Mouse (Mus musculus): ENCODE results near the gene F2rl1. TPM values are rescaled to one million over a fixed set of nuclear protein-coding genes. Genes with fewer than 3 reads are reported as not detected.

The F2rl1 gene
- polyA plus RNA-seq (2017; shearing (Covaris generic)) = 10 to 100 TPM; 20.8 to 24.5 TPM

DNA sequence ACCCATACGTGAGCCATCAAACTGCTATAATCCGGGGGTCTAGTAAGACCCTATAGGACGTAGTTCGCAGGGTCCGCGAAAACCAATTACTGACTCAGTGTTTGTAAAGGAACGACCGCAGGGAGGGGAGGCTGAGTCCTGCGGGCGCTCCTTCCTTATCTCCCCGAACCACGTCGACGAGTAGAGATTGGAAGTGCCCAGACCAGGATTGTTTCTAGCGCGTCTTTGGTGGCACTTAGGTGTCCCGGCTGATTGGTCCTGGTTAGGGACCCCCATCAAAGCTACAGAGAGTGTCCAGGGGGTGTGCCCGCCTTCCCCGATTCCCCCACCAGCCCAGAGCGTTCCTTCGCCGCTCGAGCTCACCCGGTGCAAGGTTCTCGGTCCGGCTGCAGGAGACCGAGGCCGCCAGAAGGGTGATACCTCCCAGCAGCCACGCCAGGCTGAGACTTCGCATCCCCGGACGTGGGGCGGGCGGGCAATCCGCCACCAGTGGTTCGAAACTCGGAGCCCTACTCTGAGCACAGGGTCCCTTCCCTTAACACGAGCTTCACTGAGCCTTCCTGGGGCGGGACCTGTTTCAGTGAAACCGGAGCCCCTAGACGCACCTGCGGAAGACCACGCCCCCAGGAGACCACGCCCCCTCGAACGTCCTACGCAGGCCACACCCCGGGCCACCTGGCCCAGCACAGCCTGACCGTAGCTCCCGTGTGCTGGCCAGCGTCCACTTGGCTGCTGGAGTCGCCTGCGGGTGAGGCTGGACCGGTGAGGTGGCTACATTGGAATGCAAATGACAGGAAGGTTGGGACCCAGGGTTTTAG is at the start of gene F2rl1:
TSS of gene F2rl1 (minus strand) at position 554 of the 818 bp plus-strand sequence.

DNA sequence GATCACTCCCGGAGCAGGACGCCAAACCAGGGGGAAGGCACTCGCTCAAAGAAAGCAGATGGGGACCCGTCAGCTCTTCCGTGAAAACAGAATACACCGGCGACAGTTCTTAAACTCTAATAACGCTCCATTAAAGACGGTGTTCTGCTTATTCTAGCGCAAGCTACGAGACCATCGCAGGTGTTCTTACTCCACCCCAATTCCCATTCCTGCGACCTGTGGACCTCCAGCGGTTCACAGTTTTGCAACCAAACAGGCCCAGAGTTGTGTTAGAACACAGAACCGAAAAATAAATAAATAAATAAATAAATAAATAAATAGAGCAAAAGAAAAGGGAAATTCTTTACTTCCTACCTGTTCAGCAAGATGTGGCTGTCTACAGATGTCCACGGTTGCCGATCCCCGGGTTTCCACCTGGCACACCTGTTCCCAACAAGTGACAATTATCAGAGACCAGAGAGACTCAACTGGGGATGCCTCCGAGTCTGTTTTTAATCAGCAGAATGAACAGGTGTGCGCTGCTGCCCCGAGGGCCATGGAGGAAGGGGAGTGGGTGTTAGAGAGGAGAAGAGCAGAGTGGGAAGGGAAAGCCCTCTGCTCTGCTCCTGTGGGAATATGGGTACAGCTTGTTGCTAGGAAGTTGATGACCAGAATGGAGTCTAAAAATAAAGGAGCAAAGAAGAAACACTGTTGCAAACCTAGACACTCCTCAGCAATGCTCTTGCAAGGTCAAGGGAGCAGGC is 46.2 kb downstream of the F2rl1 start, which contains the start of gene S100z:
TSS of gene S100z (minus strand) at position 51 of the 743 bp plus-strand sequence.

Other genes starting within 250 kb of the F2rl1 start
- 1 to 10 TPM; 3.0 to 3.1 TPM for gene Zbed3, start 201.6 kb downstream of the F2rl1 start, polyA plus RNA-seq (2017; shearing (Covaris generic))
- gene Aggf1, start 149.9 kb downstream of the F2rl1 start, polyA plus RNA-seq (2017; shearing (Covaris generic)) = 10 to 100 TPM; 39.9 to 45.1 TPM
- not detected for gene Crhbp, start 80.3 kb downstream of the F2rl1 start, polyA plus RNA-seq (2017; shearing (Covaris generic))
- gene S100z, start 46.5 kb downstream of the F2rl1 start, polyA plus RNA-seq (2017; shearing (Covaris generic)) = under 1 TPM in 1 of 2 experiments, not detected in 1; 0.57 TPM
- 10 to 100 TPM; 45.5 to 99.0 TPM for gene F2r, start 93.3 kb upstream of the F2rl1 start, polyA plus RNA-seq (2017; shearing (Covaris generic))
- 1 to 10 TPM; 3.7 to 6.1 TPM for gene F2rl2, start 171.6 kb upstream of the F2rl1 start, polyA plus RNA-seq (2017; shearing (Covaris generic))